Mouse (Mus musculus) retina, postnatal 1 day (tissue): Measurements from ENCODE around the gene Rhpn2.

Source experiments
- DNase-seq: peaks from one replicate; pipeline ENCODE4 v3.0.0-alpha.2; 2012

The Rhpn2 gene

DNA sequence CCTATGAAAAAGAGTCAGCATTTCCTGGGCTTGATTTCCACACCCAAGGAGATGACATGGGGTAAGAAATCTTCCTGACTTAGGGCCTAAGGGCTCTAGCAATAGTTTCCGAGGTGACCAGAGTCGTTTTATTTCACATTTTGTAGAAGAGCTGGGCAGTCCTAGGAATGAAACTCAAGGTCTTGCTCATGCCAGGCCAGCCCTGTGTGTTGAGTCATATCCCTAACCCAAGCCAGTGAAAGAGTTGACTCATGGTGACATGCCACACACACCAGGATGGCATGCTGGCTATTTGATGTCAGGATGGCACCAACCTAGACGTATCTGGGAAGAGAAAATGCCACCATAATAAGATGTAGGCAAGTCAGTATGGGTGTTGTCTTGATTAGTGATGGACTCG is 15.1 kb downstream of the Rhpn2 start:
- no peak for DNase-seq

GRCm38 (mm10) chr7:35349886-35350684 is 16.1 kb downstream of the Rhpn2 start:
- no peak for DNase-seq

DNA sequence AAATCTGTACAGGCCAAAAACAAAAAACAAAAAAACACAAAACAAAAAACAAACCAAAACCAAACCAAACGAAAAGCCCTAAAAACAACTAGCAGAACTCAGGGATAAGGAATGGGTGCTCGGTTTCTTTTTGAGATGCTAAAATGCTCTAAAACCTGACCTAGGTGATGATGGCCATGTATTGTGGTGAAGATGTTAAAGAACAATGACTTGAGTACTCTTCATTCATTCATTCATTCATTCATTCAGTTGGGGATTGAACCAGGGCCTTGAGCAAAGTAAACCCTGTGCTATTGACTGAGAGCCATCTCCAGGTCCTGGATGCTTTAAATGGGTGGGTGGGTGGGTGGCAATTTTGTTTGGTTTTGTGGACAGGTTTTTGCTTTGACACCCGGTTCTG is 17.2 kb downstream of the Rhpn2 start:
- DNase-seq, result no peak

- no peak for DNase-seq
Observed at GRCm38 (mm10) chr7:35353306-35353705, 19.3 kb downstream of the Rhpn2 start.

GRCm38 (mm10) chr7:35355303-35355872 is 21.4 kb downstream of the Rhpn2 start:
- no peak for DNase-seq

- no peak for DNase-seq
Observed at GRCm38 (mm10) chr7:35357621-35358020, 23.7 kb downstream of the Rhpn2 start.

DNA sequence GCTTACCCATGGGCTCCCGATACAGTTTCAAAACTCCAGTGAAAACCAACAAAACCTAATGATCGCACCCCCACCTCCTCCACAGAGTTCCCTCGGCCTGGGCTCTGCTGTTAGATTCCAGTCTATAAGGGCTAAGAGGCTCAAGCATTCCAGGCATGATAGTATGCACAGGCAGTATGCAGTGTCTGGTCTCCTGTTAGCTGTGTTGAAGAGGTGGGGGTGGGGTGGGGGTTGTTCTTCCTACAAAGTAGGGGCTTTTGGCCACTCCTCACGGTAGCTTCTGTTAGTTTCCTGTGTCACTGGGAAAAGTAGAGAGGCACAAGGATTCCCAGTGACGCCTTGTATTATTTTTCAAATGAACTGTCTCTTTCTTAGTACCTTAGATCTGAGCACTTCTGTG is 28.3 kb downstream of the Rhpn2 start:
- DNase-seq, result no peak

DNA sequence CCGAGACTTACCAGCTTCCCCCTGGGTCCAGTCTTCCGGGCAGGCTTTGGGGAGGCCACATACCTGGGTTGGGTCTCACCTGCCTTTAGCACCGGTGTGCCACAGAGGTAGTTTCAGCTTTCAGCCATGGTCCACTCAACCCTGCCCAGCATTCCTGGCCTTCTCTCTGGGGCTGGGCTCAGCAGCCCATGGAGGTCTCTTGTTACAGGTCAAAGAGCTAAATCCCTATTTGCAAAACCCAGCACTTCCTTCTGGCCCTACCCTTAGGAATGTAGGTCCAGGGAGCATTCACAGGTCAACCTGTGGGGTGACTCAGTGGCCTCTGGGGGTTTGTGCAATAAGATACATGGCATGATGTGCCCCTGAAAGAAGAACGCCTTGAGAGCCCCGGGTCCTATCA is 28.9 kb downstream of the Rhpn2 start:
- DNase-seq, result no peak

- no peak for DNase-seq
Observed at GRCm38 (mm10) chr7:35365161-35365910, 31.4 kb downstream of the Rhpn2 start.

GRCm38 (mm10) chr7:35371096-35371495 is 37.1 kb downstream of the Rhpn2 start:
- DNase-seq, result peak; percentile 6

- DNase-seq, result no peak
Observed at GRCm38 (mm10) chr7:35372483-35373017, 38.6 kb downstream of the Rhpn2 start.

DNA sequence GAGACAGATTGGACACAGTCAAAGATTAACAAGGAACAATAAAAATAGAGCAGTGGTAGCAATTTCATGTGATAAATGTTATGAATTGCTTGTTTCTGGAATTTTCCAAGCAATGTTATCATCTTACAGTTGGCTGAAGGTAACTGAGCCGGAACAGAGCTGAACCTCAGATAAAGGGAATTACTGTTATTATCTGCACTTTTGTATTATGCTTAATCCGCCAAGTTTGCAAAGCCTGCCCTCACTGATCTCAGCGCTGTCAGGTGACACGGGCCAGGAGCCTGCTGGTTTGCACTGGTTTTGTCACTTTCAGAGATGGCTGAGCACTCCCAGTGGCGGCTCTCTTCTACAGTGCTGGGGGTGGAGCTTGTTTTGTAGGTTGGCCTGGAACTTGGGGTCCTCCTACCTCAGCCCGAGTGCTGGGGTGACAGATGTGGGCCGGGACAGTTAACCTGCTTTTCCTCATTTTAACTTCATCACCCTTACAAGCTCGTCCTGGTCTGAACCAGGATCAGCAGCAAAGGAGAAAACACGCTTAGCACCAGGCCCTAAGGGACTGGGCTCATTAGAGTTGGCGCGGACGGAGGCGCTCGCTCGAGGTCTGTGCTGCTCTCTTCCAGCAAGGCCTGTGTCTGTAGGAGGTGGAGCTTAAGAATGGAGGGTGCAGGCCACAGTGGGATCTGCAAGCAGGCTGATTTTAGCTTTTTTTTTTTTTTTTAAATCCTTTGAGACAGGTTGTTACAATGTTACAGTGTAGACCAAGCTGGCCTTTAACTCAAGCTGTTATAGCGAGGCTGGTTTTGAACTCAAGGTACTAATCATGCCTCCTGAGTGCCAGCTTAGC is 39.4 kb downstream of the Rhpn2 start:
- peak; percentile 11 for DNase-seq

- DNase-seq, result no peak
Observed at GRCm38 (mm10) chr7:35374265-35374664, 40.3 kb downstream of the Rhpn2 start.

DNA sequence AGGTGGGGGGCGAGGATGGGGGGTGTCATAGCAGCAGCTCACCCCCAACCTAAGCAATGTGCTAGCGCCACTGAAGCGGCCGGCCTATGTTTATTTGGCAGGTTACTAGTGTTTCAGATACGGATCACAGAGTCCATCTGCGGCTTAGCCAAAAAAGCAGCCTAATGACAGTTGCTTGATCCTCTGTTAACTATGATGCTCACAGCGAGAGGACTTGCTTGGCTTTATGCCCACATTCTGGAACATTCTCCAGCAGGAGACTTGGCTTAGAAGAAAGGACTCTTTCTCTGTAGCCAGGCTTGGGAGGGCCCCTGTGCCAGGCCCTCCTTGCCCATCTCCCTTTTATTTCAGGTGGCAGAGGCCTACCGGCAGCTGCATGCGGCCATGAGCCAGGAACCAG is 42.7 kb downstream of the Rhpn2 start:
- DNase-seq, result peak; percentile 35

- peak; percentile 29 for DNase-seq
Observed at GRCm38 (mm10) chr7:35379492-35380119, 45.6 kb downstream of the Rhpn2 start.

GRCm38 (mm10) chr7:35380351-35380750 is 46.4 kb downstream of the Rhpn2 start:
- DNase-seq, result no peak

DNA sequence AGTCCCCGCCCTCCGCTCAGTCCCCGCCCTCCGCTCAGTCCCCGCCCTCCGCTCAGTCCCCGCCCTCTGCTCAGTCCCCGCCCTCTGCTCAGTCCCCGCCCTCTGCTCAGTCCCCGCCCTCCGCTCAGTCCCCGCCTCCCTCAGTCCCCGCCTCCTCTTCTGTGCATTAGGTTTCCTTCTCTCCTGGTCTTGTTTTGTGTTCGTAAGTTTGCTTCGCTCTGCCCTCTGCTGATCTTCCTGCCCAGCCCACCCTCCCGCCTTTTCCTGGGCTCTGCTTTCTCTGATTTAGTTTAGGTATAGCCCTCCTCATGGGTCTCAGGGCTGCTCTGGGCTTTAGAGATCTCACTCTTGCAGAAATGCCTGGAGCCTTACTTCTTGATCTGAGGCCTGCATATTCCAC is 47.9 kb downstream of the Rhpn2 start:
- DNase-seq, result no peak

- DNase-seq, result no peak
Observed at GRCm38 (mm10) chr7:35382706-35383353, 48.9 kb downstream of the Rhpn2 start.

DNA sequence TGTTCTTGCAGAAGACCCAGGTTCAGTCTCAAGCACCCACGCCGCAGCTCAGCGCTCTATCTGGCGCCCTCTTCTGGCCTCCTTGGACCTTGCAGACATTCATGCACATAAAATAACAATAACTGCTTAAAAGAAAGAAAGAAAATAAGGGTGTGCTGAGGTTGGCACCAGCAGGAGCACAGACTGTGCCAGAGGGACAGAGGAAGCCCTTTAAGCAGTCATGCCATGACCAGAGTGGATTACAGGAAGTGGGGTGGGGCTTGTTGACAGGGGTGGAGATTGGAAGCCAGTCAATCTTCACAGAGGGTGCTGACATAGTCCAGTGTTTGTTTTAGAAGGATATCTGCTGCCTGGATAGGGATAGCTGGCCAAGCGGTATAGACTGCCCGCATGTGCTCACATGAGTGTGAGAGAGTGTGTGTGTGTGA is 52.6 kb downstream of the Rhpn2 start:
- DNase-seq, result peak; percentile 17

DNA sequence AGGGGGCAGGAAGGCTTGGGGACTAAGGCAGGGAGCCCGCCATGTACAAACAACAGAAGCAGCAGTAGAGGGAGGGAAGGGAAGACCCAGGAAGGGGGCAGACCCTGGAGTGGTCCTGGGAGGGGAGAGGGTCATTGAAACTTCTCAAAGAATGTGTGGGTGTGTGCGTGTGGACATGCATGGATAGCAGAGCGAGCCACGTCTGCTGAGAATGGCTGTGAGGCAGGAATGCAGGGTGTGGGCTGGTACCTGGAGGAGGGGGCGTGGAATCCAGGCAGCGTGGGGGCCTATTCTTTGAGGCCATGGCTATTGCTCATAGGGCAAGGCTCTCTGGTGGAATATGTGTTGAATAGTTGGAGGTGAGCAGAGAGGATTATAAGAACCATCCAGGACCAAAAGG is 54.7 kb downstream of the Rhpn2 start:
- no peak for DNase-seq

- DNase-seq, result peak; percentile 31
Observed at GRCm38 (mm10) chr7:35392935-35393334, 59.0 kb downstream of the Rhpn2 start.
